Mouse (Mus musculus) limb, embryonic 10.5 days (tissue): ENCODE data around the gene Tnnt3. TPM values are rescaled to one million over a fixed set of nuclear protein-coding genes. Genes with fewer than 3 reads are reported as not detected.

Experiments used
- DNase-seq: peaks from one replicate; pipeline ENCODE4 v3.0.0-alpha.2; 2017; ENCODE audit warnings: low spot score
- H3K27ac ChIP-seq: fragments of 300-500 bp; sonication (generic); 2 replicates; pipeline ENCODE4 v1.5.1; 2016; ENCODE audit warnings: mild to moderate bottlenecking
- H3K27me3 ChIP-seq: fragments of 300-500 bp; sonication (generic); 2 replicates; pipeline ENCODE4 v1.6.1; 2016; ENCODE audit warnings: low read depth, mild to moderate bottlenecking; ENCODE audit not compliant: poor library complexity, severe bottlenecking
- H3K36me3 ChIP-seq: fragments of 300-500 bp; sonication (generic); 2 replicates; pipeline ENCODE4 v1.6.1; 2016; ENCODE audit warnings: mild to moderate bottlenecking, moderate library complexity
- H3K4me1 ChIP-seq: fragments of 300-500 bp; sonication (generic); 2 replicates; pipeline ENCODE4 v1.6.1; 2016
- H3K4me3 ChIP-seq: fragments of 300-500 bp; sonication (generic); 2 replicates; pipeline ENCODE4 v1.5.1; 2016; ENCODE audit warnings: mild to moderate bottlenecking, moderate library complexity
- H3K9me3 ChIP-seq: fragments of 300-500 bp; sonication (generic); replicated peaks from 2 replicates; pipeline ENCODE4 v1.6.1; 2016; ENCODE audit warnings: mild to moderate bottlenecking
- WGBS: fragments of 180-500 bp; shearing (Covaris S2); methylation state at CpG from one replicate; pipeline ENCODE4 v1.1.7; 2016; 5-methylcytosine and 5-hydroxymethylcytosine counted together
- polyA plus RNA-seq: library from polyadenylated mRNA; unstranded; fragments of >200 nt; fragmentation: Nextera tagmentation; extraction: Ambion mirVana; gene quantifications from 2 replicates; pipeline ENCODE4 v1.2.1, GENCODE M21; 2016

The Tnnt3 gene
- polyA plus RNA-seq, 1 experiment from 2014 or later = 1.6 TPM

DNA sequence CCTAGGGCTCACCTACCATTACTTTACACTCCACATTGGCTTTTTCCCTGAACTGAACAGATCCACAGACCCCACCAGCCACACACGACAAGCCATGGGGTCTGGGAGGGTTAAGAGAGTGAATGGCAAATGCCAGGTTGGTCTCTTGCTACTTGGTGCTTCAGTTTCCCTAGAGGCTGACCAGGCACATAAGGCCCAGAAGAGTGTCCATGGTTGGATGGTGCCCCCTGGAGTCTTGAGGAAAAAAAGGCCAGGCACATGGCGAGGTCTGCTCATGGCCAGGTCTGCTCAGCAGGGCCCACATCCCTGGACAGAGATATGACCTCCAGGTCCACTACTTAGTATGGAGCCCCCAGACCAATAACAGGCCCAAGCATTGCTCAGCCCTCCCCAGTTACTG, 861 bp upstream of the Tnnt3 start:
- WGBS = 95% methylated on average over 2 of the region's 2 CpGs
- Histone ChIP-seq H3K27me3 (no peaks in the 10 kb centered on the region), H3K9me3 (no peaks in the 10 kb centered on the region), H3K36me3 (no peaks in the 10 kb centered on the region), H3K4me1 (peaks cover 29% of the 10 kb centered on the region), H3K4me3 (no peak overlapping the region), H3K27ac (peak overlapping the region; percentile 50; the same call in 1 of the 2 replicates)
- no peak for DNase-seq

- Histone ChIP-seq H3K27me3 (no peaks in the 10 kb centered on the region), H3K36me3 (no peaks in the 10 kb centered on the region), H3K9me3 (no peaks in the 10 kb centered on the region), H3K27ac (peak overlapping the region; percentile 50), H3K4me3 (no peak overlapping the region), H3K4me1 (peaks cover 17% of the 10 kb centered on the region)
- WGBS = 73% methylated on average over 5 of the region's 5 CpGs
- DNase-seq = no peak
Observed at GRCm38 (mm10) chr7:142499010-142499721, 530 bp downstream of the Tnnt3 start.

DNA sequence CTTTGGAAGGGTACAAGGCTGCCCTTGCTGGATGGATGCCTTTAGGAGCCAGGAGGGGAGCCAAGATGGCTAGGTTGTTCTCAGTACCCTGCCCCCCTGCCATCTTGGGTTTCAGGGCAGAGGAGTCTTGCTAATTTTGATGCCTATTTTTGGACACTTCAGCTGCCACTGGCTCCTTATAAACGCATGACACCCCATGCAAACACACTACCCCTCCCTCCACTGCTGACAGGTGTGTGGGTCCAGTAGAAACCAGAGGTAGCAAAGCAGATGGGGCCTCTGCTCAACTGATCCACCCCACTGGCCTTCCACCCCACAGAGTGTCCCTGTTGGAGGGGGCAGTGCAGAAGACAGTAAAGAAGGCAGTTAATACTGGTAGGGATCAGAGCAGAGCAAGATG, 1.4 kb downstream of the Tnnt3 start:
- WGBS = 88% methylated on average over 1 of the region's 1 CpGs
- peaks cover 22% of the 10 kb centered on the region for H3K4me1 ChIP-seq
- H3K9me3 ChIP-seq = no peaks in the 10 kb centered on the region
- no peak for DNase-seq
- no peaks in the 10 kb centered on the region for H3K36me3 ChIP-seq
- H3K27ac ChIP-seq = 0 out of 2 replicates have a peak overlapping the region, but pooled peaks have one; percentile 11
- H3K27me3 ChIP-seq = no peaks in the 10 kb centered on the region
- H3K4me3 ChIP-seq = no peak overlapping the region

- H3K4me1 ChIP-seq = peaks cover 53% of the 10 kb centered on the region
- H3K4me3 ChIP-seq = no peak overlapping the region
- 82% methylated on average over 4 of the region's 4 CpGs for WGBS
- H3K27me3 ChIP-seq = no peaks in the 10 kb centered on the region
- no peaks in the 10 kb centered on the region for H3K36me3 ChIP-seq
- no peak for DNase-seq
- H3K9me3 ChIP-seq = no peaks in the 10 kb centered on the region
- H3K27ac ChIP-seq = peak overlapping the region; percentile 6; the same call in 1 of the 2 replicates
Observed at GRCm38 (mm10) chr7:142503206-142503605, 4.6 kb downstream of the Tnnt3 start.

- 0 out of 2 replicates have a peak overlapping the region, but pooled peaks have one; percentile 0 for H3K4me3 ChIP-seq
- peaks cover 65% of the 10 kb centered on the region for H3K4me1 ChIP-seq
- peak overlapping the region; percentile 94 for H3K27ac ChIP-seq
- no peaks in the 10 kb centered on the region for H3K36me3 ChIP-seq
- 19% methylated on average over 2 of the region's 2 CpGs for WGBS
- H3K9me3 ChIP-seq = no peaks in the 10 kb centered on the region
- no peaks in the 10 kb centered on the region for H3K27me3 ChIP-seq
- peak; percentile 53 for DNase-seq
Observed at GRCm38 (mm10) chr7:142505942-142506341, 7.3 kb downstream of the Tnnt3 start.

- Histone ChIP-seq H3K36me3 (no peaks in the 10 kb centered on the region), H3K4me1 (peaks cover 70% of the 10 kb centered on the region), H3K27me3 (no peaks in the 10 kb centered on the region), H3K27ac (peak overlapping the region; percentile 94), H3K9me3 (no peaks in the 10 kb centered on the region), H3K4me3 (no peak overlapping the region)
- 41% methylated on average over 4 of the region's 4 CpGs for WGBS
- no peak for DNase-seq
Observed at GRCm38 (mm10) chr7:142506501-142506900, 7.9 kb downstream of the Tnnt3 start.

GRCm38 (mm10) chr7:142507453-142507852, 8.8 kb downstream of the Tnnt3 start:
- Histone ChIP-seq H3K9me3 (no peaks in the 10 kb centered on the region), H3K36me3 (no peaks in the 10 kb centered on the region), H3K4me3 (no peak overlapping the region), H3K4me1 (peaks cover 70% of the 10 kb centered on the region), H3K27me3 (no peaks in the 10 kb centered on the region), H3K27ac (peak overlapping the region; percentile 94)
- 92% methylated on average over 9 of the region's 9 CpGs for whole genome bisulfite sequencing
- no peak for DNase-seq

GRCm38 (mm10) chr7:142509518-142509917, 10.9 kb downstream of the Tnnt3 start:
- Histone ChIP-seq H3K4me3 (no peak overlapping the region), H3K27ac (peak overlapping the region; percentile 94), H3K27me3 (no peaks in the 10 kb centered on the region), H3K4me1 (peaks cover 73% of the 10 kb centered on the region), H3K9me3 (no peaks in the 10 kb centered on the region), H3K36me3 (no peaks in the 10 kb centered on the region)
- DNase-seq = peak; percentile 62
- WGBS = 15% methylated on average over 14 of the region's 14 CpGs

DNA sequence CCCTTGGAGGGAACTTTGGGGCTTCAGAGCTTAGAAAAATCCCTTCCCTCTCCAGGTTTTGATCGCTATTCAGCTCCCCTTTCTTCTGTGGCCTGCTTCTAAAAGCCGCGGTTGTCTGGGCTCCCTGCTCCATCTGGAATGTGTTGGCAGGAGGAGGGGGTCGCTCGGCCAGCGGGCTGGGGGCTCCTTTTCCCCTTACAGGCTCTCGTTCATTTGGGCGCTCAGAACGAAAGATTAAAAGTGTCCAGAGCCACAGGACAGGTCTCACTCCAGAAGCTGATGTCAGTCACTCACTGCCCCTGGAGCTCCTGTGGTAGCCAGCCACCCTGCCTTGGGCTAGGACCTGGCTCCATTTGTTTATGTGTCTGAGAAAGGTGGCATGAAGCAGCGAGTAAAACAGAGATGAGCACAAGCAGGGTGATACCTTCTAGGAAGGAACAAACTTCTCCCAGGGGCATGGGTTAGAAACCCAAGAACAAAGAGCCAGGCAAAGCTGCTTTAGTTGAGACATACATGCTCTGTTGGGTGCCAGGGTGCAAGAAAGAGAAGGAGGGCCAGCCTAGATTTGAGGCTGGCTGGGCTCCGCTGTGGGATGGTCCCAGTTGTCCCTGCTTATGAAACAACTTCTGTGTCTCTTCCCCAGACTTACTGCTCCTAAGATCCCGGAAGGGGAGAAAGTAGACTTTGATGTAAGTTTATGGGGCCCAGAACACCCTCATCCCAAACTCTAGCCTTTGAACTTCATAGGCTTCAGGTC, 11.6 kb downstream of the Tnnt3 start:
- 10% methylated on average over 12 of the region's 12 CpGs for WGBS
- peak; percentile 76 for DNase-seq
- Histone ChIP-seq H3K27me3 (no peaks in the 10 kb centered on the region), H3K4me3 (peak overlapping the region; percentile 22), H3K27ac (peak overlapping the region; percentile 94), H3K36me3 (no peaks in the 10 kb centered on the region), H3K9me3 (no peaks in the 10 kb centered on the region), H3K4me1 (peaks cover 68% of the 10 kb centered on the region)

- Histone ChIP-seq H3K36me3 (no peaks in the 10 kb centered on the region), H3K9me3 (no peaks in the 10 kb centered on the region), H3K27me3 (no peaks in the 10 kb centered on the region), H3K4me3 (no peak overlapping the region), H3K27ac (peak overlapping the region; percentile 89), H3K4me1 (peaks cover 51% of the 10 kb centered on the region)
- DNase-seq = no peak
- 88% methylated on average over 4 of the region's 4 CpGs for WGBS
Observed at GRCm38 (mm10) chr7:142514048-142514447, 15.4 kb downstream of the Tnnt3 start.

GRCm38 (mm10) chr7:142516221-142516978, 17.8 kb downstream of the Tnnt3 start:
- Histone ChIP-seq H3K27ac (peak overlapping the region; percentile 89), H3K36me3 (no peaks in the 10 kb centered on the region), H3K27me3 (no peaks in the 10 kb centered on the region), H3K4me1 (peaks cover 42% of the 10 kb centered on the region), H3K9me3 (no peaks in the 10 kb centered on the region), H3K4me3 (0 out of 2 replicates have a peak overlapping the region, but pooled peaks have one; percentile 16)
- whole genome bisulfite sequencing = 44% methylated on average over 21 of the region's 21 CpGs
- DNase-seq = peak; percentile 70

DNA sequence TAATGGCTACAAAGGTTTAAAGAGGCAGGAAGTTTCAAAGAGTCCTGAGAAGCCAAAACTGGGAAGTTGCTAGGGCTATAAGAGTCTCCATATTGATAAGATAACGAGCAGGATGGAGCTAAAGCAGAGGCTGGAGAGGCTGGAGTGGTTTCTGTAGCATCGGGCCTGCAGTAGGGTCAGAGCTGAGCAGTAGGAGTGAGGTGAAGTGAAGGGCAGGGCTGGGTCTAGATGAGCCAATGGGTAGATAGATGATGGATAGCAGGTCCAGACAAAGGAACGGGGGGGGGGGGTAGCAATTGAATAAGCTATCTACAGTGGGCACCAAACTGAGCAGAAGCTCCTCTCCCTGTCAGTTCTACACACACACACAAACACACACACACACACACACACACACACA, 18.9 kb downstream of the Tnnt3 start:
- H3K4me1 ChIP-seq = peaks cover 46% of the 10 kb centered on the region
- no peak overlapping the region for H3K4me3 ChIP-seq
- 64% methylated on average over 3 of the region's 3 CpGs for WGBS
- H3K27ac ChIP-seq = peak overlapping the region; percentile 51; the same call in 1 of the 2 replicates
- no peaks in the 10 kb centered on the region for H3K36me3 ChIP-seq
- no peaks in the 10 kb centered on the region for H3K27me3 ChIP-seq
- no peak for DNase-seq
- no peaks in the 10 kb centered on the region for H3K9me3 ChIP-seq
